Mouse (Mus musculus) common myeloid progenitor, adult 5-6 weeks (primary cell): ENCODE measurements around the gene Dirc2. TPM values are rescaled to one million over a fixed set of nuclear protein-coding genes. Genes with fewer than 3 reads are reported as not detected.
A peak's percentile ranks its signal among the peaks of the same experiment; 100 is the strongest.

ENCODE experiments used
- ATAC-seq: replicated peaks from 2 replicates; pipeline ENCODE4 v1.8.0; 2016; ENCODE audit warnings: low read depth, mild to moderate bottlenecking, moderate TSS enrichment, inconsistent platforms; ENCODE audit not compliant: poor library complexity, severe bottlenecking
- total RNA-seq: library from RNA; stranded (forward); fragments of 200-1000, 187-1606 nt; gene quantifications from 2 replicates; pipeline ENCODE4 v1.2.3, GENCODE M21; 2017

The Dirc2 gene
- total RNA-seq, 1 experiment from 2014 or later = 5.5 TPM

- 0 out of 2 replicates have a peak, but pooled peaks have one; percentile 15 for ATAC-seq
These were observed 7.6 kb upstream of the Dirc2 start for GRCm38 (mm10) chr16:35776737-35777136.

GRCm38 (mm10) chr16:35775835-35776234 is 6.7 kb upstream of the Dirc2 start:
- no peak for ATAC-seq

- no peak for ATAC-seq
These were observed 3.4 kb upstream of the Dirc2 start for GRCm38 (mm10) chr16:35772598-35772997.

GRCm38 (mm10) chr16:35771606-35772005 is 2.5 kb upstream of the Dirc2 start:
- ATAC-seq = no peak

- ATAC-seq = no peak
These were observed 2.0 kb upstream of the Dirc2 start for GRCm38 (mm10) chr16:35771141-35771540.

GRCm38 (mm10) chr16:35769878-35770657 is 912 bp upstream of the Dirc2 start, which contains the start of gene Hspbap1:
TSS of gene Hspbap1 (plus strand) at chr16:35770375.
- ATAC-seq = peak; percentile 69

- ATAC-seq = no peak
These were observed 729 bp downstream of the Dirc2 start for GRCm38 (mm10) chr16:35768469-35768784.

- ATAC-seq = no peak
These were observed 2.8 kb downstream of the Dirc2 start for GRCm38 (mm10) chr16:35766366-35766765.

- peak; percentile 38 for ATAC-seq
These were observed 3.7 kb downstream of the Dirc2 start for GRCm38 (mm10) chr16:35765449-35765848.

GRCm38 (mm10) chr16:35764941-35765340 is 4.2 kb downstream of the Dirc2 start:
- no peak for ATAC-seq

GRCm38 (mm10) chr16:35763590-35764296 is 5.4 kb downstream of the Dirc2 start:
- ATAC-seq = peak; percentile 80

GRCm38 (mm10) chr16:35759401-35759800 is 9.8 kb downstream of the Dirc2 start:
- no peak for ATAC-seq

- no peak for ATAC-seq
These were observed 12.5 kb downstream of the Dirc2 start for GRCm38 (mm10) chr16:35756697-35757096.

- ATAC-seq = peak; percentile 82
These were observed 13.4 kb downstream of the Dirc2 start for GRCm38 (mm10) chr16:35755502-35756334.

GRCm38 (mm10) chr16:35753926-35754325 is 15.2 kb downstream of the Dirc2 start:
- ATAC-seq = no peak

- ATAC-seq = no peak
These were observed 17.3 kb downstream of the Dirc2 start for GRCm38 (mm10) chr16:35751841-35752240.

- 0 out of 2 replicates have a peak, but pooled peaks have one; percentile 15 for ATAC-seq
These were observed 19.8 kb downstream of the Dirc2 start for GRCm38 (mm10) chr16:35749385-35749784.

- ATAC-seq = no peak
These were observed 20.9 kb downstream of the Dirc2 start for GRCm38 (mm10) chr16:35748237-35748603.

GRCm38 (mm10) chr16:35747417-35748236 is 21.5 kb downstream of the Dirc2 start:
- no peak for ATAC-seq
